Mouse (Mus musculus): ENCODE measurements around the gene Il2rg.
A peak's percentile ranks its signal among the peaks of the same experiment; 100 is the strongest.

The Il2rg gene

GRCm38 (mm10) chrX:101260441-101261325 lies 7.4 kb downstream of the Il2rg start:
- no peak for DNase-seq

GRCm38 (mm10) chrX:101256603-101257002 lies 11.5 kb downstream of the Il2rg start:
- DNase-seq: peak; percentile 68 to 75

GRCm38 (mm10) chrX:101254740-101255139 lies 13.3 kb downstream of the Il2rg start:
- DNase-seq: peak in 1 of 2 experiments; percentile 23

DNA sequence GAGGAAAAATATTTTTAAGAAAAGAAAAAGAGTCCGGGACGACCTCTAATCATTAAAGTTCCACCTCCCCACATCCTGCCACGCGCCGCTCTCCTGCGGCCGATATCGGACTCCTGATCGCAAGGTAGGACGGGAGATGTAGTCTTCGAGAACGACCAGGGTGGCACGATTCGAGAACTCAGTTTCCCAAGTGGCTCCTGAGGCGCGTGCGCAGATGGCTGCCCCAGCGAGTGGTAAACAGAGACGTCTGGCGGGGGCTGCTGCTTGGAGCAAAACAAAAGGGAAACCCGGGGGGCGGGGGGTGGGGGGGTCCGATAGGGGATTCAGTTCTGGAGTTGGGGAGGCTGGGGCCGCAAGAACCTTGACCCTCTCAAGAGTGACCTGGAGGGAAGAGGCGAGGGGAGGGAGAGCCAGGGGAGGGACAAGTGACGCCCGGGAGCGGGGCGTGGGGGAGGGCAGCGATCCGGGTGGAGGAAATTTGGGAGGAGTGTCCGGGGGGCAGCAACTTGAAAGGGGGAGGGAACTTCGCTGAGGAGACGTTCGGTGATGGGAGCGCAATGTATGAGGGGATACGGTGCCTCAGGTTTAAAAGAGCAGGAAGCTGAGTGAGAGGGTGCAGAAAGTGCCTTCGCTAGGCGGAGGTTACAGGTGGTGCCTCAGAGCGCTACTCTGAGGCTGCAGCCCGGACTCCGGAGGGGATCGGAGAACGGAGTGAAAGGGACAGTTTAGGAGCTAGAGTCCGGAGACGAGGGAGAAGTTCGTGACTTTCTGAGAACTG lies 13.9 kb downstream of the Il2rg start, which contains the start of gene Foxo4:
Foxo4 (plus strand) TSS at position 577 of the 778 bp plus-strand sequence.
- peak; percentile 82 for DNase-seq

GRCm38 (mm10) chrX:101245011-101245410 lies 23.0 kb downstream of the Il2rg start:
- no peak for DNase-seq

DNA sequence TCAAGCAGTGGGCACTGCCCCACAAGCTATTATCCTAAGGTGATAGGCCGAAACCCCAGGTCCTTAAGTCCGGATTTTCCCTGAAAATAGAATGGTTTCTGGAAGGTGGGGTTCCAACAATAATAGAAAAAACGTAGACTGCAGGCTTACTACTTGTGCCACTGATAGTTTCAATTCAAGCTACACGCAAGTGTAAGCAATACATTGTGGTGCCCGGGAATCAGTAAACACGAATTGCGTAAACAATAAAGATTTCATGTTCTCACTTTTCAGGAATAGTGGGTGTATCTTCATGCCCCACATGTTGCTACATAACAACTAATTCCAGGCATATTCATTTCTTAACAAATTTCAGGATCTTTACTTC lies 45.3 kb downstream of the Il2rg start:
- no peak for DNase-seq

DNA sequence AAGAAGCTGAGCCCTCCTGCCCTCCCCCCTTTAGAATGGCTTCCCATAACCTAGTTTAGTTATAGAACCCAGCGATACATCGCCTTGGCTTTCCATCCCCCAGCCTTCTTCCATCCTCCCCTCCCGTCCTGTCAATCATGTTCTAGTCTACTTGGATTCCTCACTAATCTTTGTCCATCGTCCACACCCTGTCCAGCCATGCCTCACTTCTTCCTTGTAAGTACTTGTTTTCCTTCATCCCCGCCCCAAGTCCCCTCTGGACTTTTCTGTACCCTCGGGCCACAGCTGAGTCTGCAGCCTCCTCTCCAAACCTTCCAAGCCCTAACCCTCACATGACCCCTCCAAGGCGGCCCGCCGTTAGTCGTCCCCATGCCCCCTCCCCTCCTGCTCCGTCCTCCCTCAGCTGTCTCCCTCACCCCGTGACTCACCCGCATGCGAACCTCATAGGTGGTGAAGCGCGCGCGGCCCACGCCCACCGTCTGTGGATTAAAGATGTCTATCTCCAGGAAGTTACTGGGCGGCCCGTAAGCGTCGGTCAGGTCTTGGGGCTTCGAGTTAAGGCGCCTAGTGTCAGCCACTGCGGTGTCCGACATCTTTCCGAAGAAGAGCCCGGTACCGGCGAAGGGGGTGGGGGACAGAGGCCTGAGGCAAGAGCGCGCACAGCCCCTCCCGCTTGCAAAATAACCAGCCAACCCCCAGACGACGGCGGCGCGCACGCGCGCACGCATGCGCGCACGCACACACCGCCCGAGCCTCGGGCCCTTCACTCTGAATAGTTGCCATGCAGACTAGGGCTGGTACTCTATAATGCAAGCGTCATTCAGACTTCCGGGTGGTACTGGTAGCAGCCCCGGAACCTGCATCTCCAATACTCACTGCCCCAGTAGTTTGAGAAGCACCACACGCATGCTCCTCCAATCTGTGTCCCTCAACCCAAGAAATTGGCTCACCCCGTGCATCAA lies 45.9 kb downstream of the Il2rg start, which contains the start of gene Snx12:
Snx12 (minus strand) TSS at position 730 of the 962 bp plus-strand sequence.
- peak; percentile 86 to 88 for DNase-seq

All from B cell, adult 2 months (primary cell).